Mouse (Mus musculus): ENCODE measurements around the gene Eno3.

- TF ChIP-seq ZNF384 (IDR thresholded peaks at IDR 0.05; ENCODE audit: low read depth, low read length): no peak
- no peak for TF ChIP-seq ZC3H11A (IDR thresholded peaks at IDR 0.05; ENCODE audit: borderline replicate concordance, low read depth, low read length)
Measured at GRCm38 (mm10) chr11:70629557-70629956, 27.4 kb upstream of the Eno3 start.

Data from ES-E14 (cell line).